Mouse (Mus musculus) stomach, embryonic 15.5 days (tissue): ENCODE measurements around the gene Gm15155. TPM values are rescaled to one million over a fixed set of nuclear protein-coding genes. Genes with fewer than 3 reads are reported as not detected.
A peak's percentile ranks its signal among the peaks of the same experiment; 100 is the strongest.

Experiments used
- ATAC-seq: fragments of 200-750 bp; cut with Nextera tagmentation; 2 replicates; pipeline ENCODE4 v1.8.0; 2017; ENCODE audit warnings: low read depth, moderate number of reproducible peaks, moderate TSS enrichment; ENCODE audit not compliant: insufficient read depth, low FRiP score
- H3K27ac ChIP-seq: fragments of 300-500 bp; sonication (generic); 2 replicates; pipeline ENCODE4 v1.5.1; 2015; ENCODE audit warnings: mild to moderate bottlenecking, inconsistent platforms
- H3K27me3 ChIP-seq: fragments of 300-500 bp; sonication (generic); replicated peaks from 2 replicates; pipeline ENCODE4 v1.6.1; 2015; ENCODE audit warnings: inconsistent platforms
- H3K36me3 ChIP-seq: fragments of 300-500 bp; sonication (generic); 2 replicates; pipeline ENCODE4 v1.6.1; 2015; ENCODE audit warnings: inconsistent platforms
- H3K4me1 ChIP-seq: fragments of 300-500 bp; sonication (generic); 2 replicates; pipeline ENCODE4 v1.6.1; 2015; ENCODE audit warnings: inconsistent platforms
- H3K4me2 ChIP-seq: fragments of 300-500 bp; sonication (generic); 2 replicates; pipeline ENCODE4 v1.6.1; 2015; ENCODE audit warnings: mild to moderate bottlenecking, inconsistent platforms
- H3K4me3 ChIP-seq: fragments of 300-500 bp; sonication (generic); replicated peaks from 2 replicates; pipeline ENCODE4 v1.5.1; 2015; ENCODE audit warnings: inconsistent platforms
- H3K9ac ChIP-seq: fragments of 300-500 bp; sonication (generic); 2 replicates; pipeline ENCODE4 v1.6.1; 2015; ENCODE audit warnings: inconsistent platforms
- H3K9me3 ChIP-seq: fragments of 300-500 bp; sonication (generic); 2 replicates; pipeline ENCODE4 v1.6.1; 2016; ENCODE audit warnings: inconsistent platforms
- WGBS: fragments of 180-500 bp; shearing (Covaris S2); methylation state at CpG from one replicate; pipeline ENCODE4 v1.1.7; 2015; 5-methylcytosine and 5-hydroxymethylcytosine counted together
- polyA plus RNA-seq: library from polyadenylated mRNA; unstranded; fragments of >200 nt; fragmentation: Nextera tagmentation; extraction: Ambion mirVana; gene quantifications from 2 replicates; pipeline ENCODE4 v1.2.1, GENCODE M21; 2015

Gene Gm15155
- polyA plus RNA-seq = not detected in 2 replicates

GRCm38 (mm10) chrX:155624341-155624841, at the start of gene Gm15155:
Gene Gm15155 (plus strand): TSS chrX:155624741.
- H3K27ac ChIP-seq = no peak within 1 kb of the TSS
- no peaks in the 10 kb centered on the region for H3K36me3 ChIP-seq
- no peak within 1 kb of the TSS for H3K9ac ChIP-seq
- H3K4me2 ChIP-seq = peak within 1 kb of the TSS; percentile 80
- WGBS = 14% methylated on average over 19 of the region's 19 CpGs
- peaks cover 26% of the 10 kb centered on the region; the same call in 1 of the 2 replicates for H3K27me3 ChIP-seq
- ATAC-seq = no peak
- H3K4me3 ChIP-seq = peak within 1 kb of the TSS; percentile 46
- H3K4me1 ChIP-seq = no peaks in the 10 kb centered on the region
- H3K9me3 ChIP-seq = no peaks in the 10 kb centered on the region

GRCm38 (mm10) chrX:155579791-155580190, 44.8 kb upstream of the Gm15155 start:
- no peak for ATAC-seq
- Histone ChIP-seq H3K4me2 (no peak overlapping the region), H3K4me3 (no peak overlapping the region), H3K4me1 (no peaks in the 10 kb centered on the region), H3K27me3 (no peaks in the 10 kb centered on the region), H3K36me3 (no peaks in the 10 kb centered on the region), H3K27ac (no peak overlapping the region), H3K9me3 (no peaks in the 10 kb centered on the region), H3K9ac (no peak overlapping the region)

- Histone ChIP-seq H3K36me3 (no peaks in the 10 kb centered on the region), H3K4me2 (no peak overlapping the region), H3K27me3 (no peaks in the 10 kb centered on the region), H3K4me1 (no peaks in the 10 kb centered on the region), H3K27ac (no peak overlapping the region), H3K9me3 (no peaks in the 10 kb centered on the region), H3K9ac (no peak overlapping the region), H3K4me3 (no peak overlapping the region)
- 75% methylated on average over 2 of the region's 2 CpGs for WGBS
- ATAC-seq = no peak
These were observed 40.0 kb upstream of the Gm15155 start for GRCm38 (mm10) chrX:155584586-155584985.

GRCm38 (mm10) chrX:155591490-155591889, 33.1 kb upstream of the Gm15155 start:
- Histone ChIP-seq H3K9me3 (no peaks in the 10 kb centered on the region), H3K9ac (no peak overlapping the region), H3K4me2 (no peak overlapping the region), H3K4me3 (no peak overlapping the region), H3K4me1 (no peaks in the 10 kb centered on the region), H3K36me3 (no peaks in the 10 kb centered on the region), H3K27ac (no peak overlapping the region), H3K27me3 (no peaks in the 10 kb centered on the region)
- no peak for ATAC-seq
- WGBS = 38% methylated on average over 3 of the region's 3 CpGs

- Histone ChIP-seq H3K27me3 (no peaks in the 10 kb centered on the region), H3K4me2 (no peak overlapping the region), H3K9me3 (no peaks in the 10 kb centered on the region), H3K27ac (no peak overlapping the region), H3K4me1 (no peaks in the 10 kb centered on the region), H3K9ac (no peak overlapping the region), H3K36me3 (no peaks in the 10 kb centered on the region), H3K4me3 (no peak overlapping the region)
- no peak for ATAC-seq
- WGBS = 73% methylated on average over 2 of the region's 2 CpGs
These were observed 32.1 kb upstream of the Gm15155 start for GRCm38 (mm10) chrX:155592467-155592866.

- Histone ChIP-seq H3K36me3 (no peaks in the 10 kb centered on the region), H3K4me3 (no peak overlapping the region), H3K9ac (no peak overlapping the region), H3K4me1 (no peaks in the 10 kb centered on the region), H3K4me2 (no peak overlapping the region), H3K9me3 (no peaks in the 10 kb centered on the region), H3K27me3 (no peaks in the 10 kb centered on the region), H3K27ac (no peak overlapping the region)
- ATAC-seq = no peak
- WGBS = 63% methylated on average over 1 of the region's 1 CpGs
These were observed 29.9 kb upstream of the Gm15155 start for GRCm38 (mm10) chrX:155594685-155595084.

- no peaks in the 10 kb centered on the region for H3K4me1 ChIP-seq
- H3K4me2 ChIP-seq = no peak overlapping the region
- no peaks in the 10 kb centered on the region for H3K36me3 ChIP-seq
- no peak overlapping the region for H3K9ac ChIP-seq
- H3K27me3 ChIP-seq = no peaks in the 10 kb centered on the region
- H3K27ac ChIP-seq = no peak overlapping the region
- no peak for ATAC-seq
- no peaks in the 10 kb centered on the region for H3K9me3 ChIP-seq
- H3K4me3 ChIP-seq = no peak overlapping the region
These were observed 28.2 kb upstream of the Gm15155 start for GRCm38 (mm10) chrX:155596390-155596789.

GRCm38 (mm10) chrX:155601196-155601595, 23.3 kb upstream of the Gm15155 start:
- no peak overlapping the region for H3K4me2 ChIP-seq

GRCm38 (mm10) chrX:155622527-155622926, 2.0 kb upstream of the Gm15155 start:
- H3K4me2 ChIP-seq = peak overlapping the region; percentile 80
- no peak for ATAC-seq
- no peaks in the 10 kb centered on the region for H3K9me3 ChIP-seq
- H3K27me3 ChIP-seq = peaks cover 26% of the 10 kb centered on the region; the same call in 1 of the 2 replicates
- peak overlapping the region; percentile 46 for H3K4me3 ChIP-seq
- no peaks in the 10 kb centered on the region for H3K36me3 ChIP-seq
- no peak overlapping the region for H3K9ac ChIP-seq
- H3K27ac ChIP-seq = no peak overlapping the region
- 12% methylated on average over 24 of the region's 24 CpGs for WGBS
- H3K4me1 ChIP-seq = no peaks in the 10 kb centered on the region

More at GRCm38 (mm10) chrX:155601196-155601595, 23.3 kb upstream of the Gm15155 start:
- Histone ChIP-seq H3K4me1 (no peaks in the 10 kb centered on the region), H3K9me3 (no peaks in the 10 kb centered on the region), H3K27ac (no peak overlapping the region), H3K36me3 (no peaks in the 10 kb centered on the region), H3K9ac (no peak overlapping the region), H3K4me3 (no peak overlapping the region), H3K27me3 (no peaks in the 10 kb centered on the region)
- no peak for ATAC-seq
- WGBS = 74% methylated on average over 2 of the region's 2 CpGs

- Histone ChIP-seq H3K4me3 (peak overlapping the region; percentile 46), H3K9me3 (no peaks in the 10 kb centered on the region), H3K27ac (no peak overlapping the region), H3K4me1 (no peaks in the 10 kb centered on the region), H3K4me2 (peak overlapping the region; percentile 80), H3K27me3 (peaks cover 26% of the 10 kb centered on the region; the same call in 1 of the 2 replicates), H3K9ac (no peak overlapping the region), H3K36me3 (no peaks in the 10 kb centered on the region)
- ATAC-seq = peak; percentile 35; the same call in 1 of the 2 replicates
- WGBS = 23% methylated on average over 25 of the region's 69 CpGs
These were observed 1.5 kb upstream of the Gm15155 start for GRCm38 (mm10) chrX:155622961-155623599.

GRCm38 (mm10) chrX:155623701-155624281, 750 bp upstream of the Gm15155 start, which contains the start of gene Ptchd1:
Gene Ptchd1 (minus strand): TSS chrX:155623814.
- no peak within 1 kb of the TSS for H3K9ac ChIP-seq
- no peak within 1 kb of the TSS for H3K27ac ChIP-seq
- ATAC-seq = peak; percentile 47; the same call in 1 of the 2 replicates
- no peaks in the 10 kb centered on the region for H3K9me3 ChIP-seq
- H3K4me3 ChIP-seq = peak within 1 kb of the TSS; percentile 46
- no peaks in the 10 kb centered on the region for H3K36me3 ChIP-seq
- 16% methylated on average over 34 of the region's 34 CpGs for whole genome bisulfite sequencing
- H3K4me1 ChIP-seq = no peaks in the 10 kb centered on the region
- H3K27me3 ChIP-seq = peaks cover 26% of the 10 kb centered on the region; the same call in 1 of the 2 replicates
- H3K4me2 ChIP-seq = peak within 1 kb of the TSS; percentile 80

GRCm38 (mm10) chrX:155624895-155625294, 354 bp downstream of the Gm15155 start:
- H3K9ac ChIP-seq = no peak overlapping the region
- no peak for ATAC-seq
- no peak overlapping the region for H3K27ac ChIP-seq
- H3K4me3 ChIP-seq = peak overlapping the region; percentile 46
- H3K4me2 ChIP-seq = peak overlapping the region; percentile 80
- no peaks in the 10 kb centered on the region for H3K4me1 ChIP-seq
- H3K9me3 ChIP-seq = no peaks in the 10 kb centered on the region
- WGBS = 9% methylated on average over 15 of the region's 15 CpGs
- H3K36me3 ChIP-seq = no peaks in the 10 kb centered on the region
- peaks cover 26% of the 10 kb centered on the region; the same call in 1 of the 2 replicates for H3K27me3 ChIP-seq
